Mouse (Mus musculus) adrenal gland, postnatal 0 days (tissue): ENCODE results near the gene Drg1. TPM values are rescaled to one million over a fixed set of nuclear protein-coding genes. Genes with fewer than 3 reads are reported as not detected.

Experiments used
- polyA plus RNA-seq: library from polyadenylated mRNA; unstranded; fragments of >200 nt; fragmentation: Nextera tagmentation; extraction: Ambion mirVana; gene quantifications from 2 replicates; pipeline ENCODE4 v1.2.1, GENCODE M21; 2015

Gene Drg1
- polyA plus RNA-seq: 160 and 187 TPM in 2 replicates

GRCm38 (mm10) chr11:3266079-3266685 lies at the start of gene Drg1:
Gene Drg1 (minus strand): TSS chr11:3266415.

GRCm38 (mm10) chr11:3288521-3289301 lies 22.5 kb upstream of the Drg1 start, which contains the start of gene Patz1:
Gene Patz1 (plus strand): TSS chr11:3288874.

GRCm38 (mm10) chr11:3202231-3202701 lies 63.9 kb downstream of the Drg1 start, which contains the start of gene Eif4enif1:
Gene Eif4enif1 (plus strand): TSS chr11:3202392.

GRCm38 (mm10) chr11:3193363-3193762 lies 72.9 kb downstream of the Drg1 start, which contains the start of gene Sfi1:
Gene Sfi1 (minus strand): TSS chr11:3193463.

Other genes starting within 250 kb of the Drg1 start
- 7.9 and 10.8 TPM in 2 replicates for gene Sfi1, start 73.0 kb downstream of the Drg1 start, polyA plus RNA-seq
- 20.4 and 27.4 TPM in 2 replicates for gene Eif4enif1, start 64.0 kb downstream of the Drg1 start, polyA plus RNA-seq
- gene Patz1, start 22.5 kb upstream of the Drg1 start, polyA plus RNA-seq: 27.4 and 27.6 TPM in 2 replicates
- gene Pik3ip1, start 64.0 kb upstream of the Drg1 start, polyA plus RNA-seq: 40.0 and 53.4 TPM in 2 replicates
- 25.5 and 33.7 TPM in 2 replicates for gene Limk2, start 142.8 kb upstream of the Drg1 start, polyA plus RNA-seq
- 21.0 and 29.7 TPM in 2 replicates for gene Rnf185, start 185.9 kb upstream of the Drg1 start, polyA plus RNA-seq
- 0.15 and 0.82 TPM in 2 replicates for gene Pla2g3, start 221.9 kb upstream of the Drg1 start, polyA plus RNA-seq
- gene Inpp5j, start 238.4 kb upstream of the Drg1 start, polyA plus RNA-seq: 0.61 and 1.6 TPM in 2 replicates
- gene Selenom, start 248.3 kb upstream of the Drg1 start, polyA plus RNA-seq: 132 and 246 TPM in 2 replicates